Mouse (Mus musculus) CH12.LX (cell line): Measurements from ENCODE around the gene Spata2.

Source experiments
- BHLHE40 ChIP-seq: IDR thresholded peaks from 2 replicates; pipeline ENCODE4 v1.6.1; 2011; ENCODE audit warnings: mild to moderate bottlenecking, low read depth, low read length, improper control_type of control experiment
- CHD2 ChIP-seq: IDR thresholded peaks from 2 replicates; pipeline ENCODE4 v1.6.1; 2011; ENCODE audit warnings: low read length, improper control_type of control experiment
- CTCF ChIP-seq, 2 experiments: IDR thresholded peaks in 1 of 2; conservative IDR thresholded peaks in 1 of 2; 2 replicates each; pipeline ENCODE4 v1.5.1; 2011 to 2012; ENCODE audit warnings: low read depth in 2 of 2, low read length in 2 of 2, improper control_type of control experiment in 1 of 2, inconsistent platforms in 1 of 2, mild to moderate bottlenecking in 1 of 2, moderate library complexity in 1 of 2
- EP300 ChIP-seq: IDR thresholded peaks from 2 replicates; pipeline ENCODE4 v1.6.1; 2011; ENCODE audit warnings: low read length, improper control_type of control experiment
- GABPA ChIP-seq: IDR thresholded peaks from 2 replicates; pipeline ENCODE4 v1.6.1; 2012; ENCODE audit warnings: low read depth, low read length, improper control_type of control experiment, inconsistent platforms; ENCODE audit not compliant: insufficient replicate concordance
- HCFC1 ChIP-seq: IDR thresholded peaks from 2 replicates; pipeline ENCODE4 v1.6.1; 2012; ENCODE audit warnings: low read depth, mild to moderate bottlenecking, inconsistent platforms, low read length, improper control_type of control experiment
- KAT2A ChIP-seq: IDR thresholded peaks from 2 replicates; pipeline ENCODE4 v1.6.1; 2012; ENCODE audit warnings: low read length, improper control_type of control experiment, inconsistent platforms; ENCODE audit not compliant: insufficient replicate concordance
- MAX ChIP-seq: IDR thresholded peaks from 2 replicates; pipeline ENCODE4 v1.6.1; 2011; ENCODE audit warnings: low read length, improper control_type of control experiment
- NRF1 ChIP-seq: IDR thresholded peaks from 2 replicates; pipeline ENCODE4 v1.6.1; 2014; ENCODE audit warnings: low read depth, mild to moderate bottlenecking, inconsistent platforms, low read length, improper control_type of control experiment, moderate library complexity
- POLR2A ChIP-seq: IDR thresholded peaks from 2 replicates; pipeline ENCODE4 v1.6.1; 2011; ENCODE audit warnings: low read depth, mild to moderate bottlenecking, improper control_type of control experiment, low read length
- RAD21 ChIP-seq: IDR thresholded peaks from 2 replicates; pipeline ENCODE4 v1.6.1; 2011; ENCODE audit warnings: low read depth, mild to moderate bottlenecking, low read length, improper control_type of control experiment, moderate library complexity
- SIN3A ChIP-seq: IDR thresholded peaks from 2 replicates; pipeline ENCODE4 v1.6.1; 2012; ENCODE audit warnings: low read length, improper control_type of control experiment, inconsistent platforms
- UBTF ChIP-seq: IDR thresholded peaks from 2 replicates; pipeline ENCODE4 v1.6.1; 2012; ENCODE audit warnings: low read depth, mild to moderate bottlenecking, inconsistent platforms, low read length, improper control_type of control experiment, moderate library complexity
- USF1 ChIP-seq: IDR thresholded peaks from 2 replicates; pipeline ENCODE4 v1.6.1; 2014; ENCODE audit warnings: low read depth, mild to moderate bottlenecking, inconsistent platforms, low read length, improper control_type of control experiment

- TF ChIP-seq RAD21 (no peak), CTCF (conservative IDR thresholded peaks at IDR 0.05 in 1 of 2, IDR thresholded peaks at IDR 0.05 in 1 of 2; ENCODE audit: low read depth in 2 of 2, low read length in 2 of 2) (no peak), USF1 (no peak), EP300 (no peak), POLR2A (no peak), CHD2 (no peak), UBTF (no peak), KAT2A (no peak), NRF1 (no peak), GABPA (no peak), SIN3A (no peak), HCFC1 (no peak), MAX (no peak), BHLHE40 (no peak)
Measured at GRCm38 (mm10) chr2:167530536-167530935, 37.8 kb upstream of the Spata2 start.
